ENCODE assay signal across 30 mouse cellular contexts in the genomic region with DNA sequence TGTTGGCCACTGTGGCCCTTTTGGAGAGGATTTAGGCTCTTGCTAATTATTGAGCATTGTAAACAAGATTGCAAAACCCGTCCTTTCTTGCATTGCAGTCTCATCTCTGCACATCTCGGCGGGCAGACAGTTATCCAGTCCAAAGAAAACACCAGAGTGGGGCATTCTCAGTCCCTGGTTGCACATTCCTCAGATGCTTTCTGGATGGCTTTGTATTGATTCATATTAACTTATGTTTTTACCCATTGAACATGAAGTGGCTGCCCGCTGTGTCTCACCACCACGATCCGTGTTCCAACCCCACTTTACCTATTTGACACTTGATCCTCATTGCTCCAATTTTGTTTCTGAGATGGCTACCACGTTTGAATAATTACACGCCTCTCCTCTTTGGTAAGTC.
"Had no signal": no experiment of that assay in that cellular context is flagged by ENCODE, and none has a peak within 500 bp of the region (broad histone marks: within the 10 kb centered on the region; RNA-seq: fewer than 3 reads in every experiment).

No protein-coding gene starts in this region.

- H3K4me3 ChIP-seq: limb, embryonic 10.5 days; limb, embryonic 12.5 days; limb, embryonic 13.5 days; limb, embryonic 15.5 days; liver, embryonic 12.5 days; liver, embryonic 13.5 days; liver, embryonic 15.5 days; lung, embryonic 15.5 days; megakaryocyte, embryonic 14.5 days; midbrain, embryonic 10.5 days; midbrain, embryonic 12.5 days; midbrain, embryonic 13.5 days; midbrain, embryonic 15.5 days; myocyte had no signal

- H3K4me1 ChIP-seq: liver, embryonic 12.5 days; liver, embryonic 13.5 days; liver, embryonic 15.5 days; lung, embryonic 15.5 days had no signal

- H3K9me3 ChIP-seq: limb, embryonic 10.5 days; limb, embryonic 12.5 days; limb, embryonic 13.5 days; limb, embryonic 15.5 days; liver, embryonic 12.5 days; liver, embryonic 13.5 days; liver, embryonic 15.5 days; lung, embryonic 15.5 days; megakaryocyte, embryonic 14.5 days; midbrain, embryonic 10.5 days; midbrain, embryonic 12.5 days; midbrain, embryonic 13.5 days; midbrain, embryonic 15.5 days had no signal

- H3K4me2 ChIP-seq: limb, embryonic 15.5 days; liver, embryonic 11.5 days; liver, embryonic 12.5 days; liver, embryonic 13.5 days; liver, embryonic 15.5 days; lung, embryonic 14.5 days; lung, embryonic 15.5 days; midbrain, embryonic 11.5 days; midbrain, embryonic 12.5 days; midbrain, embryonic 13.5 days; midbrain, embryonic 15.5 days had no signal

- DNase-seq: left cerebral cortex, postnatal 4 days; liver; liver, embryonic 13.5 days; liver, postnatal 0 days; lung, adult 18-20 months; lung, adult 2 months; lung, embryonic 14.5 days; lung, postnatal 10 days; lung, postnatal 14 days; lung, postnatal 36 days; lung, postnatal 4 days had no signal

- ATAC-seq: liver, embryonic 12.5 days; liver, postnatal 0 days; lung, postnatal 0 days; midbrain, embryonic 15.5 days; midbrain, embryonic 16.5 days had no signal

- H3K27ac ChIP-seq: limb, embryonic 12.5 days; limb, embryonic 13.5 days; limb, embryonic 15.5 days; liver, embryonic 12.5 days; liver, embryonic 13.5 days; liver, embryonic 14.5 days; liver, embryonic 15.5 days; lung, embryonic 15.5 days; macrophage; midbrain, embryonic 12.5 days; midbrain, embryonic 13.5 days; midbrain, embryonic 15.5 days had no signal

- H3K27me3 ChIP-seq: limb, embryonic 15.5 days; liver, embryonic 12.5 days; liver, embryonic 13.5 days; liver, embryonic 15.5 days; lung, embryonic 15.5 days; megakaryocyte, embryonic 14.5 days; midbrain, embryonic 13.5 days; midbrain, embryonic 15.5 days had no signal

- H3K36me3 ChIP-seq: limb, embryonic 10.5 days; limb, embryonic 12.5 days; limb, embryonic 13.5 days; limb, embryonic 15.5 days; liver, embryonic 12.5 days; liver, embryonic 13.5 days; liver, embryonic 15.5 days; lung, embryonic 15.5 days; midbrain, embryonic 10.5 days; midbrain, embryonic 12.5 days; midbrain, embryonic 13.5 days; midbrain, embryonic 15.5 days had no signal

- H3K9ac ChIP-seq: limb, embryonic 13.5 days; limb, embryonic 15.5 days; liver, embryonic 12.5 days; liver, embryonic 13.5 days; liver, embryonic 14.5 days; liver, embryonic 15.5 days; liver, postnatal 0 days; lung, embryonic 14.5 days; lung, embryonic 15.5 days; midbrain, embryonic 12.5 days; midbrain, embryonic 13.5 days; midbrain, embryonic 15.5 days had no signal
